Mouse (Mus musculus) lung, postnatal 25 days (tissue): Measurements from ENCODE around the gene Atoh8.

Source experiments
- DNase-seq: peaks from one replicate; pipeline ENCODE4 v3.0.0; 2022; ENCODE audit warnings: low spot score

Atoh8 gene

GRCm38 (mm10) chr6:72227011-72227410, 8.4 kb downstream of the Atoh8 start:
- DNase-seq: no peak

GRCm38 (mm10) chr6:72225686-72226085, 9.7 kb downstream of the Atoh8 start:
- peak; percentile 47 for DNase-seq

DNA sequence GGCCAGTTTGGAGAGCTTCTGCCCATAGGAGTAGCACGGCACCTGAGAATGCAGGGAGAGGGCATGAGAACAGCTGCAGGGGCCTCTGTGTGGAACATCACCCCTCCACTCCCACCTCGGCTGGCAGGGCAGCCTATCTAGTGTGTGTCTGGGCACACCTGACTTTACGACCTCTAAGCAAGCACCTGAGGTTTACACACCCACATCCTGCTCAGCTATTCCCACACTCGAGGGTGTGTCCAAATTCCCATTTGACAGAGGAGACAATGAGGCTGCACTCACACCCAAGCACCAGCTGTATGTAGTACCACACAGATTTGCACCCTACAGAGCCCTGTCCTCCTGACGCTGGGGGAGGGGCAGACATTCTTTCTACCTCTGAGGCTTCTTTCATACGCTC, 11.5 kb downstream of the Atoh8 start:
- no peak for DNase-seq

- DNase-seq: no peak
Measured at GRCm38 (mm10) chr6:72222876-72223275, 12.5 kb downstream of the Atoh8 start.

- no peak for DNase-seq
Measured at GRCm38 (mm10) chr6:72222271-72222724, 13.1 kb downstream of the Atoh8 start.

GRCm38 (mm10) chr6:72221271-72221670, 14.1 kb downstream of the Atoh8 start:
- DNase-seq: no peak

- no peak for DNase-seq
Measured at GRCm38 (mm10) chr6:72219549-72219948, 15.8 kb downstream of the Atoh8 start.

DNA sequence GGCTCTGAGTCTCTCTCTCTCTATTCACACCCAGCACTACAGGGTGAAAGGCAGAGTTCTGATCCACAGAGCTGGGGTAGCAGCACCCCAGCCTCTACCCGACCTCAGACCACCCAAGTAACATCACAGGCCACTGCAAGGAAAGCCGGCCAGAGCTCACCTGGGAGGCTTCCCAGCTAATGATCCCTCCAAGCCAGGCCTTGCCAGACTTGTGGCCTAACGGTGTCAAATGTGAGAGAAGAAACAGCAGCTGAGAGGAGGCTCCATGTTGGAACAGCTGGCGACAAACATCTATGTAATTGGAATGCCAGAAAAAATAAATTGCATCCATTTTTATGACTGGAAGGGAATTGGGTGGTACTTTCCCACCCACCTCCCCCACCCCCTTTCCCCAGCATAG, 17.1 kb downstream of the Atoh8 start:
- no peak for DNase-seq

DNA sequence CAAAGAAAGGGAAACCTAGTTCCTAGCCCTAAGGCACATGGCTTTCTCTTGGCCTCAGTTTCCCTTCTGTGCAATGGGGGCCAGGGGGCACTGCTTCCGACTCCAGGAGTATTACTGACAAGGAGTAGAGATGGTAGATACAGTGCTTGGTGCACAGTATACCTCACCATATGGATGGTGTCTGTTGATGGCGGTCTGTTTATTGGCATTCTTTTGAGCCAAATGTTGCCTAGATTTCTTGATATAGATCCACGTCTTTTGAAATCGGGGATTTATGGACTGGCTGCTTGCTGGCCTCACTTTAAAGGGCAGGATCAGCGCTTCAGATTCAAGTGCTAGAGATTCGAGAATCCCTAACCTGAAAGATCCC, 18.0 kb downstream of the Atoh8 start:
- no peak for DNase-seq

GRCm38 (mm10) chr6:72216681-72217414, 18.5 kb downstream of the Atoh8 start:
- peak; percentile 96 for DNase-seq

- DNase-seq: no peak
Measured at GRCm38 (mm10) chr6:72215582-72215981, 19.8 kb downstream of the Atoh8 start.

DNA sequence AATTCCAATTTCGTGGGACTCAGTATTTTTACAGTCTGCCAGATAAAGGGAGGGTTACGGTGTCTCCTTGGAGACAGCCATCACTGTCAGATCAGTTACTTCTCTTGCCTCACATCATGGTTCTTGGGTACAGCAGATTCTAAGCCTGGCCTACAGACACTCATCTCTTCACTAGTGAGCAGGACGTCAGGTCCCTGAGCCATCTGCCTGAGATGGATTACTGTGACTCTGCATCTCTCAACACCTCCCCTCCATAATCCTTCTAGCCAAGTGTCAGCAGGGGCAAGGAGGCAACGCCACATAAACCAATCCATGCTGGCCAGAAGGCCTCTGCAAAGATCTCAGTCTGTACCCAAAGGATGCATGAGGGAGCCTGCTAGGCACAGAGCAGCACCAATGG, 24.0 kb downstream of the Atoh8 start:
- DNase-seq: no peak

DNA sequence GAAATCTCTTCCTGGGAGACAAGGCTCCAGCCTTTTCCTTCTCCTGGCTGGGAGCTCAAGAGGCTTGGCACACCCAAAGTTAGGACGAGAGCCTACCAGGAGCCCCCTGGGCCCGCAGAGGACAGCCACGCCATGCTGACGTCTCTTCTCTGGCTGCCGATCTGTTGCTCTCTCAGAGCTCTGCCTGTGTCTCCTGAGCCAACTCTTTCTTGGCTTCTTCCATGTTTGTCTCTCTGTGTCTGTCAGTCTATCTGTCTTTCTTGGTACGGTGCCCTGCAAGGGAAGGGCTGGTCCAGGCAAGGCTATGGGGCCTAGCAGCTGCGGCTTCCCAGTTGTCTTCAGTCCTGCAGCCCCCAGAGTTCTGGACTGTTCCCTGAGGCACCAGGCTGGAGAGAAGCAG, 24.6 kb downstream of the Atoh8 start:
- DNase-seq: peak; percentile 37

- DNase-seq: no peak
Measured at GRCm38 (mm10) chr6:72209738-72210137, 25.6 kb downstream of the Atoh8 start.

DNA sequence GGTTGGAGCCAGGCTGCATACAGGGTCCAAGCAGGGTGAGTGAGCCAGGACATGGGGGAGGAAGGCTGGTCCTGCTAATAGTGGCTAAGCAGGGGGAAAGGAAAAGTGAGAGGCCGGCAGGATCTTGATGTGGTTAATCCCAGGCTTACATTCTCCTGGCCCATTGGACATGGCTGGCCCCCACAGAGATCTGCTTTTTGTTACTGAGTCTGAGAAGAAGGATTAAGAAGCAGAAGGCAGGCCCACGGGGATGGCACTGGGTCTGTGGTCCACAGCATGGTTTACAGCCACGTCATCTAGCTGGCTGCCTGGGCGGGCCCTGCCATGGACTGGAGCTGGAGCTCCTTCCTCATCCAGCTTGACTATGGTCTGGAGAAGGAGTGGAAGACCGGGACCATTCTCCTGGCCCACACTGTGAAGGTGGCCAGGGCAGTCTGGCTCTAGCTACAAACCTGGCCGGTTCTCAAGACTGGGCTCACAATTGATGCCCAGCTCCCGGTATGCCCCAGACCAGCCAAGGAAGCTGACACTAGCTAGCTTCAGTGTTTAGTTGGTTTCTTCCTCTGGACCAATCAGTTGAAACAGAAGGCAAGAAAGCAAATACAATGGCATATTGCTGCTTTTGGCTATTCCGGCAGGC, 26.9 kb downstream of the Atoh8 start:
- no peak for DNase-seq

DNA sequence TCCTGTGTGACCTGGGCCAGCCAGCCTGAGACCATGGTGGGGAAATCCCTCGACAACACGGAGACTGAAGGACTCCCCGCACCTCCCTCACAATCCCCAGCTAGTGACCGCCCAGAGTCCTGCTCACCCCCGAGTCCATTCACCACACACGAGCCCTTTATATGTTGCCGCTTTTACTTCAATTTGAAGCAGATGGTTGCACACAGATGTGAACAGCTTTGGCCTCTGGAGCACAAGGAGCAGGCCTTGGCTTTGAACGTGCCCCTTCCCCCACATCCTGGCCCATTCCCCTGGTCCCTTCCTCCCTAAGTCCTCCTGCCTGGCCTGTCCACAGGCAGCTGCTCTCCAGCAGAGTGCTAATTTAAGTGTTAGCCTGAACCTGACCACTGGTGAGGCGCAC, 29.4 kb downstream of the Atoh8 start:
- no peak for DNase-seq

DNA sequence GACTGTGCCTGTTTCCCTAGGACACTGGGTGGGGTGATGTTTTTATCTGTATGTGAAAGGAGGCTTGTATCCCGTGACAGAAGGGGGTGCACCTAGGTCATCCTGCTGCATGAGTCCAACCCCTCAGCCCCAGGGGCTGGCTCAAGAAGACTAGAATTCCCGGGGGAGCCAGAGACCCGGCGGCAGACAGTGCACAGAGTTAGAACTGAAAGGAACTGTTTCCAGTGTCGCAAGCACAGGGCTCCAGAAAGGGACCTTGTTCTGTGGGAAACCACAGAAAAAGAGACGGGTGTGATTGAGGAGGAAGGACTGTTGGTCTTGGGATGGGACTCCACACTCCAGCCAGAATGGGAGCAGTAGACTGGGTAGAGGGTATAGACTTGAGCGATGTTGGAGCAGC, 30.5 kb downstream of the Atoh8 start:
- DNase-seq: peak; percentile 32

DNA sequence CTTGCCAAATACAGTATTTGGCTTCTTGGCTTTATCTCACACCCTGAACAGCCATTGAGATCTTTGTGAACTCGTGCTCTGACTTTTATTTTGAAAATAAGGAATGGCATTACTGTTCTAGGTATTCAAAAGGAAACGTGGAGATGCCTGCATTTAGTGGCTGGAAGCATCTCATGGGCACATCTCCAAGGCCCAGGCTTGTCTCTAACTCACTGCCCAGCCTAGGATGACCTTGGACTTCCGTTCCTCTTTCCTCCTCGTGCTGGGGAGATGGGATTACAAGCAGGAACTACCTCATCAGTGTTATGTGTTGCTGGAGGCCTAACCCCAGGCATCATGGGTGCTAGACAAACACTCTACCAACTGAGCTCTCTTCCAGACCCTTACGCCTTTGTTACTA, 32.1 kb downstream of the Atoh8 start:
- DNase-seq: no peak

DNA sequence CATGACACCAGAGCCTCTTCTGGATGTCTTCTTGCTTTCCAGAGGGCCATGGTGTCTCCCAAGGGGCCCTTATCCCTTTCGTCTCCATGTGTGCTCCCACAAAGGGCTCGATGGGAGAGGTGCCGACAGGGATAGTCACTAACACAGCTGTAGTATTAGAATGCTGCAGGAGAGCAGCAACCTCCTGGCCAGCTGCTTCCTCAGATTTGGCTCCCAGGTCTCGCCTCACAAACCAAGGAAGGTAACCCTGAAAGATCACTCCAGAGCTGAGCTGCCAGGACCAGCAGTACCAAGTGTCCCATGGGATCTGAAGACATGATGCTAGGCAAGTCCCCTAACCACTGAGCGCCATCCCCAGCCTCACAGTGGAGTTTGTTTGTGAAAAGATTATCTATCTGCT, 32.6 kb downstream of the Atoh8 start:
- DNase-seq: no peak

GRCm38 (mm10) chr6:72200595-72201256, 34.7 kb downstream of the Atoh8 start:
- peak; percentile 50 for DNase-seq

GRCm38 (mm10) chr6:72197515-72197914, 37.9 kb downstream of the Atoh8 start:
- DNase-seq: no peak

DNA sequence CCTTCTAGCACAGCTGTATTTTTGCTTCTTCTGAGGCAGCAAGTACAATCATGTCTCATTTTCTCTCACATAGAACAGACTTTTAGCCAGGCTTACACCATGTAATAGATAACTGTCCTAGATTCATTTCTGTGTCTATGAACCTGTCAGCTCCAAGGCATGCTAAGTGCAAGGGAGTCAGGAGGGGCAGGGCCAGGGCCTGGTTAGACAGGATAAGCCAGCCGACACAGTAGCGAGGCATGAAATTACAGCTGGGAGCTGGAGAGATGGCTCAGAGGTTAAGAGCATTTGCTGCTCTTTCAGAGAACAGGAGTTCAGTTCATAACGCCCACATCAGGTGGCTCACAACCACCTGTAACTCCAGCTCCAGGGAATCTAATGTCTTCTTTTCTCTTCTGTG, 38.7 kb downstream of the Atoh8 start:
- DNase-seq: no peak

DNA sequence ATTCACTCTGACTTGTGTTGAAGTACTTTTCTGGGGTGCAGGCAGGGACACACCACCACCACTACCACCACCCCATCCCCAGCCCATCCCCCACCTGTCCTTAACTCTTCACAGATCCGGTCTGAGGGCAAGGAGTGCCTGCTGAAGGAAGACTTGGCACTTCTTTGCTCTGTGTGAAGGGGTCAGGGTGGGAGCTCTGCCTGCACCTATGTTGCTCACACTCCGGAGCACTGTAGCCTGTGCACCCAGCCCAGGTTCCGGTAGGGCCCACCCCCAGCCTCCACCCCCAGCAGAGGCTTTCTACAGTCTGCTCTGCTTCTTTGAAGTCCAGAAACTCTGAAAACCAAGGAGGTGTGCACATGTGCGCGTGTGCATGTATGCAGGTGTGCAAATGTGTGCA, 44.8 kb downstream of the Atoh8 start:
- DNase-seq: no peak
